Mouse (Mus musculus) hindbrain, embryonic 15.5 days (tissue): Measurements from ENCODE around the gene Olfr558. TPM values are rescaled to one million over a fixed set of nuclear protein-coding genes. Genes with fewer than 3 reads are reported as not detected.

Source experiments
- ATAC-seq: fragments of 200-750 bp; cut with Nextera tagmentation; 2 replicates; pipeline ENCODE4 v1.8.0; 2017; ENCODE audit warnings: low read depth, moderate number of reproducible peaks, moderate TSS enrichment; ENCODE audit not compliant: low FRiP score
- H3K27ac ChIP-seq: fragments of 300-500 bp; sonication (generic); replicated peaks from 2 replicates; pipeline ENCODE4 v1.5.1; 2015; ENCODE audit warnings: mild to moderate bottlenecking, inconsistent platforms
- H3K27me3 ChIP-seq: fragments of 300-500 bp; sonication (generic); 2 replicates; pipeline ENCODE4 v1.6.1; 2015; ENCODE audit warnings: control low read depth, inconsistent platforms
- H3K36me3 ChIP-seq: fragments of 300-500 bp; sonication (generic); 2 replicates; pipeline ENCODE4 v1.6.1; 2015; ENCODE audit warnings: control low read depth, inconsistent platforms
- H3K4me1 ChIP-seq: fragments of 300-500 bp; sonication (generic); replicated peaks from 2 replicates; pipeline ENCODE4 v1.6.1; 2015; ENCODE audit warnings: control low read depth, inconsistent platforms
- H3K4me2 ChIP-seq: fragments of 300-500 bp; sonication (generic); 2 replicates; pipeline ENCODE4 v1.6.1; 2015; ENCODE audit warnings: moderate library complexity, mild to moderate bottlenecking, inconsistent platforms
- H3K4me3 ChIP-seq: fragments of 300-500 bp; sonication (generic); 2 replicates; pipeline ENCODE4 v1.5.1; 2015; ENCODE audit warnings: mild to moderate bottlenecking, inconsistent platforms
- H3K9ac ChIP-seq: fragments of 300-500 bp; sonication (generic); 2 replicates; pipeline ENCODE4 v1.6.1; 2015; ENCODE audit warnings: inconsistent platforms
- H3K9me3 ChIP-seq: fragments of 300-500 bp; sonication (generic); 2 replicates; pipeline ENCODE4 v1.6.1; 2016; ENCODE audit warnings: control low read depth, inconsistent platforms
- WGBS: fragments of 180-500 bp; shearing (Covaris S2); methylation state at CpG from one replicate; pipeline ENCODE4 v1.1.7; 2015; 5-methylcytosine and 5-hydroxymethylcytosine counted together
- polyA plus RNA-seq: library from polyadenylated mRNA; unstranded; fragments of >200 nt; fragmentation: Nextera tagmentation; extraction: Ambion mirVana; gene quantifications from 2 replicates; pipeline ENCODE4 v1.2.1, GENCODE M21; 2015

Gene Olfr558
- polyA plus RNA-seq, 1 experiment from 2014 or later: 0.14 TPM

DNA sequence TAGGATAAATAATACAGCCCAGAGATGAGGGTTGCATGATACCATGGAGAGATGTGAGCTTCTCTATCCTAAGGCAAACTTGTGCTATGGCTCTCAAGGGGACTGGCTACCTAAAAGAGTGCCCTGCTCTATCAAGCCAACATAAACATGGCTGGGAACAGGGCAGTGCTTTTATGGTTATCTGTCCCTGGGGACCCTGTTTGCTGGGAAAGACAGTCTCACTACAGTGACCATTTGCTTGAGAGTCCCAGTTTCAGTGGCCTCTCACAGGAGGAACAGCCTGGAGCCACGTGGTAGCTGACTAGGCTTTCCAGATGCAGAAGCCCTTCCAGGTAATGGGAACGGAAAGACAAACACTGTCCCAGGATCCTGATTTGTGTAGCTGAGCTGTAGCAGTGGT lies 35.7 kb downstream of the Olfr558 start:
- ATAC-seq: no peak
- Histone ChIP-seq H3K27ac (no peak overlapping the region), H3K4me1 (no peaks in the 10 kb centered on the region), H3K9ac (no peak overlapping the region), H3K36me3 (no peaks in the 10 kb centered on the region), H3K9me3 (no peaks in the 10 kb centered on the region), H3K4me3 (no peak overlapping the region), H3K4me2 (no peak overlapping the region), H3K27me3 (no peaks in the 10 kb centered on the region)
- WGBS: 61% methylated on average over 2 of the region's 2 CpGs

GRCm38 (mm10) chr7:102752086-102752485 lies 50.1 kb downstream of the Olfr558 start:
- H3K4me2 ChIP-seq: no peak overlapping the region
- no peaks in the 10 kb centered on the region for H3K36me3 ChIP-seq
- no peak for ATAC-seq
- no peaks in the 10 kb centered on the region for H3K4me1 ChIP-seq
- H3K27me3 ChIP-seq: no peaks in the 10 kb centered on the region
- no peaks in the 10 kb centered on the region for H3K9me3 ChIP-seq
- no peak overlapping the region for H3K27ac ChIP-seq
- no peak overlapping the region for H3K4me3 ChIP-seq
- no peak overlapping the region for H3K9ac ChIP-seq
- WGBS: 28% methylated on average over 1 of the region's 1 CpGs

DNA sequence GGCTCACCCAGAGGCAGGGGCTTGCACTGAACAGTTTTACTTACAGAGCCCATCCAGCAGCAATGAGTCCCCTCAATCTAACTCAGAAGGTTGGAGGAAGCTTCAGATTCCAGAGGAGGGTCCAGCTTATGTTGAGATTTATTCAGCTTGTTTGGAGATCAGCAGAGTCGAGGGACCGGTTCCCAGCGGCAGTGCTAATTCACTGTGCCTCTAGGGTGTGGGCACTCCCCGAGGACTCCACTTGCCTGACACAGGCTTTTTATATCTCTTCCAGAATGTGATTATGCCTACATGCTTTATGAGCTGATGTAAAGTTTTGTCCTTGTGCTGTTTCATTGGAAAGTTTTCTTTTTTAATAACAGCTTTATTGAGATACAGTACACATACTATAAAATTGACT lies 57.3 kb downstream of the Olfr558 start, which contains the start of the genes Olfr560 and Olfr78:
TSS of gene Olfr560 (minus strand) at position 101 of the 400 bp plus-strand sequence.
TSS of gene Olfr78 (minus strand) at position 206 of the 400 bp plus-strand sequence.
- H3K27ac ChIP-seq: no peak within 1 kb of the TSS
- no peak within 1 kb of the TSS for H3K4me2 ChIP-seq
- ATAC-seq: no peak
- no peaks in the 10 kb centered on the region for H3K27me3 ChIP-seq
- no peaks in the 10 kb centered on the region for H3K4me1 ChIP-seq
- H3K4me3 ChIP-seq: no peak within 1 kb of the TSS
- WGBS: 76% methylated on average over 4 of the region's 4 CpGs
- H3K9me3 ChIP-seq: no peaks in the 10 kb centered on the region
- no peak within 1 kb of the TSS for H3K9ac ChIP-seq
- no peaks in the 10 kb centered on the region for H3K36me3 ChIP-seq

Other genes with a start within 250 kb of the Olfr558 start
- gene Olfr543, start 220.5 kb upstream of the Olfr558 start, polyA plus RNA-seq: 0.34 and 0.52 TPM in 2 replicates
- gene Olfr544, start 213.9 kb upstream of the Olfr558 start, polyA plus RNA-seq: 0.16 and 0.18 TPM in 2 replicates
- gene Olfr545, start 202.6 kb upstream of the Olfr558 start, polyA plus RNA-seq: 0.13 and 0.25 TPM in 2 replicates
- gene Olfr547, start 167.5 kb upstream of the Olfr558 start, polyA plus RNA-seq: not detected in 2 replicates
- not detected in 2 replicates for gene Olfr548-ps1, start 161.3 kb upstream of the Olfr558 start, polyA plus RNA-seq
- gene Olfr549, start 152.3 kb upstream of the Olfr558 start, polyA plus RNA-seq: not detected in 2 replicates
- gene Trim21, start 136.7 kb upstream of the Olfr558 start, polyA plus RNA-seq: 0.25 and 0.26 TPM in 2 replicates
- not detected in 2 replicates for gene Olfr550, start 130.8 kb upstream of the Olfr558 start, polyA plus RNA-seq
- not detected in 2 replicates for gene Olfr551, start 110.3 kb upstream of the Olfr558 start, polyA plus RNA-seq
- 0.04 TPM in 1 of 2 replicates, not detected in the other for gene Olfr552, start 104.4 kb upstream of the Olfr558 start, polyA plus RNA-seq
- gene Olfr553, start 84.0 kb upstream of the Olfr558 start, polyA plus RNA-seq: not detected in 2 replicates
- not detected in 2 replicates for gene Olfr554, start 63.8 kb upstream of the Olfr558 start, polyA plus RNA-seq
- gene Olfr555, start 43.4 kb upstream of the Olfr558 start, polyA plus RNA-seq: not detected in 2 replicates
- gene Olfr556, start 37.3 kb upstream of the Olfr558 start, polyA plus RNA-seq: not detected in 2 replicates
- 6.5 and 7.0 TPM in 2 replicates for gene Trim68, start 14.9 kb upstream of the Olfr558 start, polyA plus RNA-seq
- gene Olfr557, start 6.3 kb upstream of the Olfr558 start, polyA plus RNA-seq: not detected in 2 replicates
- gene Olfr33, start 16.9 kb downstream of the Olfr558 start, polyA plus RNA-seq: not detected in 2 replicates
- not detected in 2 replicates for gene Olfr559, start 25.3 kb downstream of the Olfr558 start, polyA plus RNA-seq
- not detected in 2 replicates for gene Olfr560, start 57.2 kb downstream of the Olfr558 start, polyA plus RNA-seq
- 0.12 TPM in 1 of 2 replicates, not detected in the other for gene Olfr78, start 57.3 kb downstream of the Olfr558 start, polyA plus RNA-seq
- gene Olfr561, start 69.0 kb downstream of the Olfr558 start, polyA plus RNA-seq: not detected in 2 replicates
- gene Olfr564, start 101.3 kb downstream of the Olfr558 start, polyA plus RNA-seq: not detected in 2 replicates
- gene Olfr566, start 156.6 kb downstream of the Olfr558 start, polyA plus RNA-seq: not detected in 2 replicates
- not detected in 2 replicates for gene Olfr568, start 174.9 kb downstream of the Olfr558 start, polyA plus RNA-seq
- not detected in 2 replicates for gene Olfr569, start 188.7 kb downstream of the Olfr558 start, polyA plus RNA-seq
- 0.14 TPM in 1 of 2 replicates, not detected in the other for gene Olfr570, start 192.4 kb downstream of the Olfr558 start, polyA plus RNA-seq
- not detected in 2 replicates for gene Olfr571, start 215.3 kb downstream of the Olfr558 start, polyA plus RNA-seq
- not detected in 2 replicates for gene Olfr572, start 222.2 kb downstream of the Olfr558 start, polyA plus RNA-seq
- not detected in 2 replicates for gene Olfr573-ps1, start 240.4 kb downstream of the Olfr558 start, polyA plus RNA-seq
- not detected in 2 replicates for gene Olfr574, start 246.3 kb downstream of the Olfr558 start, polyA plus RNA-seq